Mouse (Mus musculus) hindbrain, embryonic 10.5 days (tissue): ENCODE data around the gene Ppp2r5b. TPM values are rescaled to one million over a fixed set of nuclear protein-coding genes. Genes with fewer than 3 reads are reported as not detected.
A peak's percentile ranks its signal among the peaks of the same experiment; 100 is the strongest.

ENCODE experiments used
- DNase-seq: peaks from one replicate; pipeline ENCODE4 v3.0.0-alpha.2; 2017; ENCODE audit warnings: low spot score
- H3K27ac ChIP-seq: fragments of 300-500 bp; sonication (generic); 2 replicates; pipeline ENCODE4 v1.5.1; 2016; ENCODE audit warnings: mild to moderate bottlenecking, moderate library complexity
- H3K27me3 ChIP-seq: fragments of 300-500 bp; sonication (generic); 2 replicates; pipeline ENCODE4 v1.6.1; 2016; ENCODE audit warnings: mild to moderate bottlenecking; ENCODE audit not compliant: poor library complexity, insufficient read depth, severe bottlenecking
- H3K36me3 ChIP-seq: fragments of 300-500 bp; sonication (generic); 2 replicates; pipeline ENCODE4 v1.6.1; 2016; ENCODE audit warnings: mild to moderate bottlenecking, moderate library complexity
- H3K4me1 ChIP-seq: fragments of 300-500 bp; sonication (generic); replicated peaks from 2 replicates; pipeline ENCODE4 v1.6.1; 2016; ENCODE audit warnings: mild to moderate bottlenecking
- H3K4me3 ChIP-seq: fragments of 300-500 bp; sonication (generic); 2 replicates; pipeline ENCODE4 v1.5.1; 2016; ENCODE audit warnings: mild to moderate bottlenecking, moderate library complexity
- H3K9me3 ChIP-seq: fragments of 300-500 bp; sonication (generic); 2 replicates; pipeline ENCODE4 v1.6.1; 2016; ENCODE audit warnings: mild to moderate bottlenecking, moderate library complexity
- WGBS: fragments of 180-500 bp; shearing (Covaris S2); methylation state at CpG from one replicate; pipeline ENCODE4 v1.1.7; 2016; 5-methylcytosine and 5-hydroxymethylcytosine counted together
- polyA plus RNA-seq: library from polyadenylated mRNA; unstranded; fragments of >200 nt; fragmentation: Nextera tagmentation; extraction: Ambion mirVana; gene quantifications from 2 replicates; pipeline ENCODE4 v1.2.1, GENCODE M21; 2016

Gene Ppp2r5b
- polyA plus RNA-seq, 1 experiment from 2014 or later = 53.8 TPM

DNA sequence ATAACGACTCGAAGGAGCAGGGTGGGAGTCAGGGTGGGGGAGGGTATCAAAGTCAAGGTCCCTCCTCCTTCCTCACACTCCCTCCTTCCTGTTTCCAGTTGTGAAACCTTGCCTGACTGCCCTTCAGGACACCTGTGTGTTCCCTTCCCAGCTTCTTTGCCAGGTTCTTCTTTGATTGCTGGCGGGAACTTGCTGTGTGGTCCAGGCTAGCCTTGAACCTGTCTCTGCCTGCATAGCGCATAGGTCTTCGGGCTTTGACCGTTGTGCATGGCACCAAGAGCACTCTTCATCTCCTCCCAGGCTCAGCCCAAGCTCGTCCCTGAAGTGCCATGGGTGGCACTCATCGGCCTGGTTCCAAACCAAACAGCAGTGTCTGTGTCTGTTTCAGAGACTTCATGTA is 29.3 kb upstream of the Ppp2r5b start:
- H3K9me3 ChIP-seq = no peaks in the 10 kb centered on the region
- H3K36me3 ChIP-seq = peaks cover 31% of the 10 kb centered on the region
- 84% methylated on average over 8 of the region's 8 CpGs for WGBS
- no peak for DNase-seq
- peaks cover 3% of the 10 kb centered on the region; the same call in 1 of the 2 replicates for H3K27me3 ChIP-seq
- no peak overlapping the region for H3K4me3 ChIP-seq
- H3K4me1 ChIP-seq = 0 out of 2 replicates have a peak, but pooled peaks cover 4% of the 10 kb centered on the region
- no peak overlapping the region for H3K27ac ChIP-seq

DNA sequence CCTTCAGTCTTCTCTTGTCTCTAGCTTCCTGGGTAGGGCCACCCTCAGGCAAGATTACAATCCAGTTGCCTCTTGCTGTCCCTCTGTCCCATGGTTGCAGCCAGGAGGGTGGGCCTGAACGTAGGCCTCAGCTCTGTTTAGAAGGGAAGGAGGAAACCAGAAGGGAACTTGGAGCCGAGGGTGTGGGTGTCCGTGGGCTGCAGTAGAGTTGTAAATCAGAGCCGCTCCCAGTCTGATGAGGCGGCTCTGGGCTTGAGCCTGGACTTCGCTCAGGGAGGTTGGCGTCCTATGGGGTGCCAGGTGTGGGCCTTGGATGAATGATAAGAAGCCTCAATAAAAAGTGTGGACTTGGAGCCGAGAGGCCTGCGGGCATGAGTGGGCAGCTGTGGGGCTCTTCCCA is 28.5 kb upstream of the Ppp2r5b start:
- H3K4me1 ChIP-seq = 0 out of 2 replicates have a peak, but pooled peaks cover 4% of the 10 kb centered on the region
- H3K27me3 ChIP-seq = peaks cover 3% of the 10 kb centered on the region; the same call in 1 of the 2 replicates
- H3K36me3 ChIP-seq = peaks cover 37% of the 10 kb centered on the region
- no peak for DNase-seq
- H3K9me3 ChIP-seq = no peaks in the 10 kb centered on the region
- no peak overlapping the region for H3K27ac ChIP-seq
- 84% methylated on average over 9 of the region's 9 CpGs for WGBS
- no peak overlapping the region for H3K4me3 ChIP-seq

GRCm38 (mm10) chr19:6262839-6263433 is 27.3 kb upstream of the Ppp2r5b start:
- Histone ChIP-seq H3K36me3 (peaks cover 50% of the 10 kb centered on the region), H3K9me3 (no peaks in the 10 kb centered on the region), H3K27me3 (peaks cover 3% of the 10 kb centered on the region; the same call in 1 of the 2 replicates), H3K4me3 (no peak overlapping the region), H3K4me1 (no peaks in the 10 kb centered on the region), H3K27ac (no peak overlapping the region)
- WGBS = 83% methylated on average over 8 of the region's 8 CpGs
- DNase-seq = no peak

GRCm38 (mm10) chr19:6262222-6262621 is 26.6 kb upstream of the Ppp2r5b start:
- Histone ChIP-seq H3K36me3 (peaks cover 57% of the 10 kb centered on the region), H3K27ac (no peak overlapping the region), H3K9me3 (no peaks in the 10 kb centered on the region), H3K4me3 (no peak overlapping the region), H3K4me1 (no peaks in the 10 kb centered on the region), H3K27me3 (no peaks in the 10 kb centered on the region; the same call in 1 of the 2 replicates)
- WGBS = 63% methylated on average over 7 of the region's 7 CpGs
- peak; percentile 65 for DNase-seq

- WGBS = 92% methylated on average over 14 of the region's 14 CpGs
These were observed 25.7 kb upstream of the Ppp2r5b start for GRCm38 (mm10) chr19:6261379-6261778.

GRCm38 (mm10) chr19:6260946-6261345 is 25.3 kb upstream of the Ppp2r5b start:
- Histone ChIP-seq H3K4me1 (no peaks in the 10 kb centered on the region), H3K27me3 (no peaks in the 10 kb centered on the region), H3K36me3 (peaks cover 70% of the 10 kb centered on the region), H3K4me3 (no peak overlapping the region), H3K9me3 (no peaks in the 10 kb centered on the region), H3K27ac (no peak overlapping the region)
- no peak for DNase-seq
- WGBS = 84% methylated on average over 4 of the region's 4 CpGs

More at GRCm38 (mm10) chr19:6261379-6261778, 25.7 kb upstream of the Ppp2r5b start:
- Histone ChIP-seq H3K27ac (no peak overlapping the region), H3K4me1 (no peaks in the 10 kb centered on the region), H3K27me3 (no peaks in the 10 kb centered on the region), H3K36me3 (peaks cover 65% of the 10 kb centered on the region), H3K4me3 (no peak overlapping the region), H3K9me3 (no peaks in the 10 kb centered on the region)
- DNase-seq = no peak

- Histone ChIP-seq H3K36me3 (peaks cover 75% of the 10 kb centered on the region), H3K9me3 (no peaks in the 10 kb centered on the region), H3K27ac (peak overlapping the region; percentile 6; the same call in 1 of the 2 replicates), H3K4me1 (no peaks in the 10 kb centered on the region), H3K4me3 (no peak overlapping the region), H3K27me3 (no peaks in the 10 kb centered on the region)
- WGBS = 68% methylated on average over 2 of the region's 2 CpGs
- peak; percentile 20 for DNase-seq
These were observed 24.8 kb upstream of the Ppp2r5b start for GRCm38 (mm10) chr19:6260428-6260827.

GRCm38 (mm10) chr19:6253021-6253420 is 17.3 kb upstream of the Ppp2r5b start:
- Histone ChIP-seq H3K4me1 (no peaks in the 10 kb centered on the region), H3K27ac (no peak overlapping the region), H3K9me3 (no peaks in the 10 kb centered on the region), H3K36me3 (peaks cover 98% of the 10 kb centered on the region), H3K27me3 (no peaks in the 10 kb centered on the region), H3K4me3 (no peak overlapping the region)
- no peak for DNase-seq
- WGBS = 92% methylated on average over 4 of the region's 4 CpGs

DNA sequence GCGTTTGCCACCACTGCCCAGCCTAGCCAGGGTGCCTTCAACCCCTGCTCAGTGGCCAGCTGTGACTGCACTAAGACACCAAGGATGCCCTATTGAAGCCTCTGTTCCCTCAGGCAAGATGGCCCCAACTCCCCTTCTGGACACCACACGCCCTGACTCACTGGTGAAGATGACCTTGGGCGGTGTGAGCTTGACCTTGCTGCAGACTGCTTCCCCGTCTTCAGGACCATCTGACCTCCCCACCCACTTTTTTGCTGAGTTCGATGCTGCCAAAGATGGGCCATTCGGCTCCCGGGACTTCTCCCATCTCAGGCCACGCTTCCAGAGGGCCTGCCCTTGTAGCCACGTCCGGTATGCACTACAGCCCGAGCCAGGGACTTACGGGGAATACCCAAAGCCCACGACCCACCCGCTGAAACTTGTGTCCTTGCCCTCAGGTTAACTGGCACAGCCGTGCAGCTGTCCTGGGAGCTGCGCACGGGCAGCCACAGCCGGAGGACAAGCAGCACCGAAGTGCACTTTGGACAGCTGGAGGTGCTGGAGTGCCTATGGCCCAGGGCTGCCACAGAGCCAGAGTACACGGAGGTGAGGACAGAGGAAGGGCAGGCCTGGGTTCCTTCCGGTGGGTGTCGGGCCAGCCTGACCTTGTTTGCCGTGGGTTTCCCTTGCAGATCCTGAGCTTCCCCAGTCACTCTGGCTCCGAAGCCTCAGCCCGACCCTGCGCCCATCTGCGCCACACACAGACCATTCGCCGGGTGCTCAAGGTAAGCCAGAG is 12.0 kb upstream of the Ppp2r5b start:
- H3K27me3 ChIP-seq = no peaks in the 10 kb centered on the region
- WGBS = 94% methylated on average over 29 of the region's 29 CpGs
- no peak overlapping the region for H3K27ac ChIP-seq
- H3K4me1 ChIP-seq = peaks cover 10% of the 10 kb centered on the region
- H3K9me3 ChIP-seq = no peaks in the 10 kb centered on the region
- no peak for DNase-seq
- no peak overlapping the region for H3K4me3 ChIP-seq
- peaks cover 86% of the 10 kb centered on the region for H3K36me3 ChIP-seq

GRCm38 (mm10) chr19:6245806-6246205 is 10.1 kb upstream of the Ppp2r5b start:
- no peak for DNase-seq
- Histone ChIP-seq H3K4me1 (peaks cover 22% of the 10 kb centered on the region), H3K9me3 (no peaks in the 10 kb centered on the region), H3K27me3 (no peaks in the 10 kb centered on the region), H3K27ac (no peak overlapping the region), H3K36me3 (peaks cover 67% of the 10 kb centered on the region), H3K4me3 (no peak overlapping the region)
- WGBS = 94% methylated on average over 1 of the region's 1 CpGs

- WGBS = 83% methylated on average over 5 of the region's 5 CpGs
- DNase-seq = no peak
- no peaks in the 10 kb centered on the region for H3K27me3 ChIP-seq
- H3K9me3 ChIP-seq = no peaks in the 10 kb centered on the region
- H3K36me3 ChIP-seq = peaks cover 44% of the 10 kb centered on the region
- H3K4me3 ChIP-seq = no peak overlapping the region
- H3K4me1 ChIP-seq = peaks cover 22% of the 10 kb centered on the region
- no peak overlapping the region for H3K27ac ChIP-seq
These were observed 7.6 kb upstream of the Ppp2r5b start for GRCm38 (mm10) chr19:6243226-6243625.

DNA sequence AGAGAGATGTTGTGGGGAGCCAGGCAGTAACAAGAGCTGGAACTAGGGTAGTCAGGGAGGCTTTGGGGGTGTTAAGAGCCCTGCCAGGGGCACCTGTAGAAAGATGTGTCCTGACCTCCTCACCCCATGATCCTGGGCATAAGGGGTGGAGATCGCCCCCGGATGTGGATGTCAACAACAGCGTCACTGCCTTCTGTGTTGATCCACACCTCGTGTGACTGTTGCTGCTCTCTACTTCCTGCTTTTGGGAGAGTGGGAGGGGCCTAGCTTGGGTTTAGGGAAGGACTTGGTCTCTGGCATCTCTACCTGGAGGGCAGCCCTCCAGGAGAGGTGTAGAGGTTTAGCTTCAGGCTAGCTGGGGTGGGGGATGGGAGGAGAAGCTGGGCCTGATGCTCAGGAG is 6.6 kb upstream of the Ppp2r5b start:
- Histone ChIP-seq H3K4me3 (peak overlapping the region; percentile 91), H3K27ac (peak overlapping the region; percentile 89), H3K27me3 (no peaks in the 10 kb centered on the region), H3K4me1 (peaks cover 22% of the 10 kb centered on the region), H3K36me3 (peaks cover 34% of the 10 kb centered on the region), H3K9me3 (no peaks in the 10 kb centered on the region)
- DNase-seq = peak; percentile 23
- WGBS = 1% methylated on average over 4 of the region's 4 CpGs
